Mouse (Mus musculus): Measurements from ENCODE around the gene S100z.

The S100z gene

DNA sequence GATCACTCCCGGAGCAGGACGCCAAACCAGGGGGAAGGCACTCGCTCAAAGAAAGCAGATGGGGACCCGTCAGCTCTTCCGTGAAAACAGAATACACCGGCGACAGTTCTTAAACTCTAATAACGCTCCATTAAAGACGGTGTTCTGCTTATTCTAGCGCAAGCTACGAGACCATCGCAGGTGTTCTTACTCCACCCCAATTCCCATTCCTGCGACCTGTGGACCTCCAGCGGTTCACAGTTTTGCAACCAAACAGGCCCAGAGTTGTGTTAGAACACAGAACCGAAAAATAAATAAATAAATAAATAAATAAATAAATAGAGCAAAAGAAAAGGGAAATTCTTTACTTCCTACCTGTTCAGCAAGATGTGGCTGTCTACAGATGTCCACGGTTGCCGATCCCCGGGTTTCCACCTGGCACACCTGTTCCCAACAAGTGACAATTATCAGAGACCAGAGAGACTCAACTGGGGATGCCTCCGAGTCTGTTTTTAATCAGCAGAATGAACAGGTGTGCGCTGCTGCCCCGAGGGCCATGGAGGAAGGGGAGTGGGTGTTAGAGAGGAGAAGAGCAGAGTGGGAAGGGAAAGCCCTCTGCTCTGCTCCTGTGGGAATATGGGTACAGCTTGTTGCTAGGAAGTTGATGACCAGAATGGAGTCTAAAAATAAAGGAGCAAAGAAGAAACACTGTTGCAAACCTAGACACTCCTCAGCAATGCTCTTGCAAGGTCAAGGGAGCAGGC is at the start of gene S100z:
TSS of gene S100z (minus strand) at position 51 of the 743 bp plus-strand sequence.
- in situ Hi-C loops (cut with MboI), result no loop called here

DNA sequence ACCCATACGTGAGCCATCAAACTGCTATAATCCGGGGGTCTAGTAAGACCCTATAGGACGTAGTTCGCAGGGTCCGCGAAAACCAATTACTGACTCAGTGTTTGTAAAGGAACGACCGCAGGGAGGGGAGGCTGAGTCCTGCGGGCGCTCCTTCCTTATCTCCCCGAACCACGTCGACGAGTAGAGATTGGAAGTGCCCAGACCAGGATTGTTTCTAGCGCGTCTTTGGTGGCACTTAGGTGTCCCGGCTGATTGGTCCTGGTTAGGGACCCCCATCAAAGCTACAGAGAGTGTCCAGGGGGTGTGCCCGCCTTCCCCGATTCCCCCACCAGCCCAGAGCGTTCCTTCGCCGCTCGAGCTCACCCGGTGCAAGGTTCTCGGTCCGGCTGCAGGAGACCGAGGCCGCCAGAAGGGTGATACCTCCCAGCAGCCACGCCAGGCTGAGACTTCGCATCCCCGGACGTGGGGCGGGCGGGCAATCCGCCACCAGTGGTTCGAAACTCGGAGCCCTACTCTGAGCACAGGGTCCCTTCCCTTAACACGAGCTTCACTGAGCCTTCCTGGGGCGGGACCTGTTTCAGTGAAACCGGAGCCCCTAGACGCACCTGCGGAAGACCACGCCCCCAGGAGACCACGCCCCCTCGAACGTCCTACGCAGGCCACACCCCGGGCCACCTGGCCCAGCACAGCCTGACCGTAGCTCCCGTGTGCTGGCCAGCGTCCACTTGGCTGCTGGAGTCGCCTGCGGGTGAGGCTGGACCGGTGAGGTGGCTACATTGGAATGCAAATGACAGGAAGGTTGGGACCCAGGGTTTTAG is 46.4 kb upstream of the S100z start, which contains the start of gene F2rl1:
TSS of gene F2rl1 (minus strand) at position 554 of the 818 bp plus-strand sequence.
- in situ Hi-C loops (cut with MboI), result no loop called here

DNA sequence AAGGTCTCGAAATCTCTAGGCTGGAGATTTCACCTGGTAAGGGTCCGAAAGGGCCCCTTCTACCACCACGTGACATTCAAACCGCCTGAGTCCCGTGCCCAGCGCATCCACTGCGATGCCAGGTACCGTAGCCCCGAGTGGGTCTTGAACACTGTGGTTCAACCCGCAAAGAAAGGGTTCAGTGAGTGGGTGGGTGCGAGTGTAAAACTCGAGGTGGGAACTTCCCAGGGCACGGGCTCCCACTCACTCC is 45.8 kb upstream of the S100z start:
- in situ Hi-C loops (cut with MboI), result no loop called here

DNA sequence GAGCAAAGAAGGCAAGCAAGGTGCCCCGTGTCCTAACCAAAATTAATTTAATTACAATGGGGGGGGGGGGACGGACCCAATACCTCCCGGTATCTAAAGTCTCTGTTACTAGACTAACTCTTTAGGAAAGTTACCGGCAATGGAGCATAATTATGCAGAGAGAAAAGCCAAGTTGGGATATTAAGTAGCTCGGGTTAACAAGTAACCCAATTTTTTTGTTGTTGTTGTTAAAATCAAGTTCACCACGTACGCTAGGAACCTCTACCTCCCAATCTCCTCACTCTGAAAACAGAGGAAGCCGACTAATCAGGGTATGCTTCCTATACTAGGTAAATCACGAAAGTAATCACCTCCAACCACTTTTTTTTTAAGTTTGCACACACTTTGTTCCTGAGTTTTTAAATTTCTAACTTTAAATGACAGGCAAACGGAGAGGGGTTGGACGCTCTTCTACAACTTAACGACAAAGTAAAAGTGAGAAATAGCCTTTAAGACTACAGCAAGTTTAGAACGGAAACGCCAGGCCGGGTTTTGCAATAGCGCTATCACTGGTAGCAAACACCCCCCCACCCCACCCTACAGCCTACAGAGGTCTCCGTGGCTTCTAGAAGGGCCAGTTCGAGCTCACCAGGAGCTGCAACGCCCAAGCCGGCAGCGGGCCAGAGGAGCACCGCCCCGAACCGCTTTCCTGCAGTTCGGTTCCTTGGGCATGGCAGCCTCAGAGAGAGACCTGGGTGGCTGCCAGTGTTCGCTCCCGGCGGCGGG is 45.3 kb upstream of the S100z start:
- in situ Hi-C loops (cut with MboI), result no loop called here

DNA sequence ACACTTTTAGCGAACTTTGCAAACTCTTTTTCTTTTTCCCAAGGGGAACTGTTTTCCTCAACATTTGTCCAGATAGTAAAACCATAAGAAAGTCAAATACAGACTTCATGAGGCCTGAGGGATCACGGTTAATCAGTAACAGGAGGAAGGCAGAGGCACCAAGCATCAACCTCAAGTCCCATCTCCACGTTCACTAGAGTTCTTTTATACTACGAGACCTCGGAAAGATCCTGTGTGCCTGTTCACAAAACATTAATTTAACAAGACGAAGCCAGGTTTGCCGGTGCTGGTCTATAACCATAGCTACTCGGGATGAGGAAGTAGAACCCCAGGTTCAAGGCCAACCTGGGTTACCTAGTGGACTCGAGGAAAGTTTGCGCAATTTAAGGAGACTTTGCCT is 43.7 kb upstream of the S100z start:
- in situ Hi-C loops (cut with MboI), result no loop called here

DNA sequence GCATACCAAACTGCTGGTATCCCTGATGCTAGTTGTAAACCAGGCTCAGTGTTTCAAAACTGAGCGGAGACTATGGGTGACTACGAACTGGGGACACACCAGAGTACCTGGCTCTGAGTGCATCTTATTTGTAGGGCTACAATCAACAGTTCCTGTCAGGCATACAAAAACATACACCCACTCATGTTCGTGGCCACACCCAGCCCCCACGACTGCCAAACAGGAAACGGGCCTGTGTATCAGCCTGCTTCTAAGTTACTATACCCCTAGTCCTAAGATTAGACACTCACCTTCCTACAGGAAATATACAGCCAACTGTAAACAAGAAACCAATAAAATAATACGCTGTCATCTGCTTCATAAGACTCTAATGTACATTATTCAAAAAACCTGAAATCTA is 42.5 kb upstream of the S100z start:
- in situ Hi-C loops (cut with MboI), result no loop called here

DNA sequence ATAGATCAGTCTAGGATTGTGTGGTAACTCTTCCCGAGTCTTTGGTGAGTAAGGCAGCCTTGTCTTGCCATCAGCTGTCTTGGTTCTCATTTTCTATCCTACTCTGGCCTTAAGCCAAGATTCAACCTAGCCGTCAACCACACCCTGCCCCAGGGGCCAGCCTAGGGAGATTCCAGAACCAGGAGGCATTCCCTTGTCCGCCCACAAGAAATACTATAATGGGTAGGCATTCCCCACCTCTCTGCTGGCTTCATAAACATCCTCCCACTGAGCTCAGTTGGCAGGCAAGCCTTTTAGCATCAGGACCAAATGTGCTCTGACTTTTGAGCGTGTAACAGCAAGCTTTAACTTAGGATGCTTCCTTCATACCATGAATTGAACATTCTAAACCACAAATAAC is 36.2 kb upstream of the S100z start:
- in situ Hi-C loops (cut with MboI), result no loop called here

DNA sequence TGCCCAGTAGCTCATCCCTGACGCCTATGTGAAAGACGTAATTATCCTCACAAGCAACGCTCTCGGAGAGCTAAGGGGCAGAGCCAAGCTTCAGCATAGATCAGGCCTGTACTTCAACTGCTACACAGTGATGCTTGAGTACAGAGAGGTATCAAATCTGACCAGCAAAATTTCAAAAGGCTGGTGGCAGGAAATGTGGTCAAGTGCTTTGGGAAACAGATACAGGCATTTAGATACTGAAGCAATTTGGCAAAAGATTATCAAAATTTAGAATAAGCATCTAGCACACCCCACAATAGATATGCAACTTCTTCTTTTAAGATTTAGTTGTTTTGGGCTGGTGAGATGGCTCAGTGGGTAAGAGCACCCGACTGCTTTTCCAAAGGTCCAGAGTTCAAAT is 31.5 kb upstream of the S100z start:
- in situ Hi-C loops (cut with MboI), result no loop called here

DNA sequence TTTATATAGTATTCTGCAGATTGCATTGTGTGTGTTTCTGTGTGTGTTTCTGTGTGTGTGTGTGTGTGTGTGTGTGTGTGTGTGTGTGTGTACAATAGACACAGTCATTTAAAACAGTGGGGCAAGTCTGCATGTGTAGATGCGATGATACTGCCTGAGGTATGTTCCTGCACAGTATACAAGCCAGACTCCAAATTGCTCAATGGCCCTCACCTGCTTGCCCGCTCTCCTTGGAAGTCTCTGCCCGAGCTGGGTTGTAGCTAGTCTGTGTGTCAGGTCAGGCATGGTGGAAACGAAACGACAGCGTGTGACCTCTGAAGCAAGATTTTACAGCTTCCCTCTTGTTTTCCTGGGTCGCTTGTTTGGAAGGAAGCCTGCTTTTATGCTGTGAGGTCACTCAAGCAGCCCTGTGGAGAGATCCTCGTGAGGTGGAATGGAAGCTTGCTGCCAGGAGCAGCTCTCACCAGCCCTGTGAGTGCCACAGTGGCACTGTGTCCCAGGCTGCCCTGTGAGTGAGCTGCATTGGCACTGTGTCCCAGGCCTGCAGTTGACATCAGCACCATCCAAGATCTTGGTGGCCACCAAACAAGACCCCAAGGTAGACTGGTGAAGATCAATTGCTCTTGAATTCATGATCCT is 24.9 kb upstream of the S100z start:
- in situ Hi-C loops (cut with MboI), result no loop called here

DNA sequence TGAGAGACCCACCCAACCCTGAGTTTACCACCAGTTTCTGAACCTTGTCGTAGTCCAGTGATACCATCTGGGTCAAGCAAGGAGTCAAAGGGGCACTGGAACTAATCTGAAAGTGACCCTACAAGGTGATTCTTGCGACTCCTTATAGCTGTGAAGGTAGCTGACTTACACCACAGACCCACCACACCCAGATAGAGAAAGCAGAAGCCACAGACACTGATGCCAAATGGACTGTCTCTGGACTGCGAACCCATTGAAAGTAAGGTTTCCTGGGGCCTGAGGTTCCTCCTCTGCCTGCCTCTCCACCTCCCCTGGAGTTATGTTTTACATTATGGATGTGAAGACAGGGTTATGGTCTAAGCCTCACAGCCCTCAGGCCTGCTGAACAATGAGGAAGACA is 18.1 kb upstream of the S100z start:
- in situ Hi-C loops (cut with MboI), result no loop called here

DNA sequence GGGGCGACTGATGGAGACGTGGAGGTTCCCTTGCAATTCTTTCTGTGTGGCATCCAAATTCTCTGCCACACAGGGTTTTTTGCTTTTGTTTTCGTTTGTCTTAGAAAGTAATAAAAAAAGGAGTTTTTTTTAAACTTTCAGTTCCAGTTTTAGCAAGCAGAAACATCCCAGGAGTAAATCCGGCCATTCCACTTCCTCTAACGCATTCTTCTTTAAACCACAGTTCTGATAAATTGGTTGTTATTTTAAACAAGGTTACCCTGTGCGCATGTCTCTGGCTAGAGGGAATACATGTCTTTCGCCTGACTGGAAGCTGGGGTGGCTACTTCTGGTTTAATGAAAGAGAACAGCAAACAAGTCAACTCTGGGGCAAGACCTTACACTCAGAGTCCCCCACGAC is 16.3 kb upstream of the S100z start:
- in situ Hi-C loops (cut with MboI), result no loop called here

DNA sequence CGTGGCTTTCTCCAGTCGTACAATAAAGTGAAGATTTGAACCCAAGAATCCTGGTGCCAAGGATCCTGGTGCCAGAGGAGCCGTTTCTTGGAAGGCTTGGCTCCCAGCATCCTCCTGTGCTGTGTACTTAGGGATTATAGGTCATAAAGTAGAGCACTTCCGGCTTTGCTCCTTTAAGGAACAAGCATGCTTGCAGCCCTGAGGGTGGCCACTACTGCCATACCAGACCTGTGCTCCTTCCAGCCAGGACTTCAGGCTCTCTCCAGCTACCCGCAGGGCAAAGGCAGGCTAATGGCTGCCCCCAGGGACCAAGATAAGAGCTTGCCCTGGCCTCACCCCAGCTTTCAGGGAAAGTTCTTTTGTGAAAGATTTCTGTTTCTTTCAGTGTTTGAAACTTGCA is 14.8 kb upstream of the S100z start:
- in situ Hi-C loops (cut with MboI), result no loop called here

DNA sequence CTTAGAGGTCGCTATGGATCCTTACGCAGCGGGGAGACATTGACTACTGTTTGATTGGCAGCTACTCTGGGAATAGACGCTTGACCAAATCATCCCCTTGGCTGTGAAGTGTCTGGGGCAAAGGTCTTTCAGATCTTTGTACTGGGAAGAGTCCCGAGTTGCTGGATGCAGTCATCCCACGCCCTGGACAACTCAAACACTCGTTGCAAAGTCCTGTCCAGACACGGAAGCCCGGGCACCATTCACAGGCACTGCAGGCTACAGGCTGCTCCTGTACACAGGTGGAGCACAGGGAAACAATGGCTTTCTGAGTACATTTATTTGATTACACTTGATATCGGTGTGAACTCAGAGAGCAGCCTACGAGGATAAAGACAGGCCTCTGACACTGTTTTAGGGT is 12.8 kb upstream of the S100z start:
- in situ Hi-C loops (cut with MboI), result no loop called here

DNA sequence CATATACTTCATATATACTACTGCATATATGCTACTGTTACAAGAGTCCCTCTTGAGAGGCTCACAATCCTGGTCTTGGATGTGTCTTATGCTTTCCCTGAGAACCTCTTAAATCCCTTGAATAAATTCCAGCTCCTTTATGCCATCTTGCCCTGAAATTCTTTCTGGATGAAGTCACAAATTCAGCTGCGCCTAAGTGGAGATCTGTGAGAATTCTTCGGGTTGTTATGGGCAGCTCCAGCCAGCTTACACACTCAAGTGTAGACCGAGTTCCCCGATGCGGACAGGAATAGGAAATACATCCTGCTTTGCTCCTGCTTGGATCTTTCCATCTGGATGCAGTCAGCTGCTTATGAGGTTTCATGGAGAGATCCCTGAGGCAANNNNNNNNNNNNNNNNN is 6.1 kb upstream of the S100z start:
- in situ Hi-C loops (cut with MboI), result loop anchor here (10.0 kb wide), 1 partner anchor 100 kb away; no protein-coding TSS in a partner anchor

DNA sequence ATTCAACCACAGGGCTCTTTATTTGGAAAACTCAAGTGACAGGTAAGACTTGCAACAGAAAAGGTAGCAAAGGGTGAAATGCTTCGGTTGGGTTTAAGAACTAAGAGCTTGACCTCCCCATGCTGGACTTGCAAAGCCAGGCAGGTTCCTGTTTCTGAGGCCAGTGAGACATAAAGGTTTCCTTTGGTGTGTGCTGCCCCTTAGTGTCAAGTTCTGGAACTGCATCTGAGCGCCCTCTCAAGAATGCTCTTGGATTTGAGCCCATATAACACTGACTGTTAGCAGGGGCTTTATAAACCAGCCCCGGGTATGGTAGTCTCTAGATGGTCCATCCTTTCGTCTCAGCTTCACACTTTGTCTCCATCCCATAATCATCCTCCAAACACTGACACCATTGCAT is 2.9 kb upstream of the S100z start:
- in situ Hi-C loops (cut with MboI), result loop anchor here (10.0 kb wide), 1 partner anchor 97 kb away; no protein-coding TSS in a partner anchor

DNA sequence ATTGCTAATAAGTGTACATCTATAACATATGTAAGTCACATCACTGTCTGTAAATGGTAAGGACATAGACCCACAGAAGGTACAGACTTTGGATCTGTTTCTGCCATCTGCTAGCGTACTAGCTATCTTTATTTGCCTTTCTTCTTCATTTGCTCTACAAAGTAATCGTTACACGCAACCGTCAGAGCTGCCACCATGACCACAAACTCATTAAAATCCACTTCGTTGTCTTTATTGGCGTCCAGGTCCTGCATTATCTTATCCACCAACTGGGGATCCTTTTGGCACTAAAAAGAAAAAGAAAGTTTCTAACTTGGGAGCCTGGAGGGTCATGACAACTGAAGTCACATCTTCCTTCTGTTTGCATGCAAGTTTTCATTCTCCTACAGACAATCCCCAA is 1.3 kb downstream of the S100z start:
- in situ Hi-C loops (cut with MboI), result no loop called here

DNA sequence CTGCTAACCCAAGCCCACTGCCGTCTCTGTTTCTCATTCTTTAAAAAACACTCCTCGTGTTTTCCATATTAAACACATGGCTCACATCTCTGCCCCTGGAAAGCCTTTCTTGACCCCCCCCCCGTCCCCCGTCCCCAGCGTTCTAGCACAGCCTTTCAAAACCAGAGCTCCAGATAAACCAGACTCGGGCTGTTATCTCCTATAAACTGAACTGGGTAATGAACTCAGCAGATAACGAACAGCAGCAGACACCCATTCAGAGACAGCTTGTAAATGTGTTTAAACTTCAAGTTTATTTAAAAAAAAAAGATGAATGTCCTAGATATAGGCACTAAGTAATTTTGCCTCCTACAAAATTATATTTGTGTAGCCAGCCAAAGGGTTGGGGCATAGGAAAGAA is 3.4 kb downstream of the S100z start:
- in situ Hi-C loops (cut with MboI), result no loop called here

DNA sequence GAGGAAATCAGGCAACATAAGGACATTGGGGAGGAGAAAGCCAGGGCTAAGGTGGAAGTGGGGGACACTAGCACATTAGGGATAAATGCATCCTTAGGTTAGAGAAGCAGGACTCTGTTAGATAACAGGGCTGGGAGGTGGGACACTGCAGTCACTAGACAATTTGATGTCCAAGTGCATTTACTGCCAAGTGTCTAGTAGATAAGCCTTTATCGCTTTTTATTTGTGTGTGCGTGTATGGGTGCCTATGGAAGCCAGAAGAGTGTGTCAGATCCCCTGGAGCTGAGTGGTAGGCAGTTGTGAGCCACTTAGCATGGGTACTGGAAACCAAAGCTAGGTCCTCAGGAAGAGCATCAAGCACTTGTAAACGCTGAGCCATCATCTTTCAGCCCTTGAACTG is 4.2 kb downstream of the S100z start:
- in situ Hi-C loops (cut with MboI), result no loop called here

DNA sequence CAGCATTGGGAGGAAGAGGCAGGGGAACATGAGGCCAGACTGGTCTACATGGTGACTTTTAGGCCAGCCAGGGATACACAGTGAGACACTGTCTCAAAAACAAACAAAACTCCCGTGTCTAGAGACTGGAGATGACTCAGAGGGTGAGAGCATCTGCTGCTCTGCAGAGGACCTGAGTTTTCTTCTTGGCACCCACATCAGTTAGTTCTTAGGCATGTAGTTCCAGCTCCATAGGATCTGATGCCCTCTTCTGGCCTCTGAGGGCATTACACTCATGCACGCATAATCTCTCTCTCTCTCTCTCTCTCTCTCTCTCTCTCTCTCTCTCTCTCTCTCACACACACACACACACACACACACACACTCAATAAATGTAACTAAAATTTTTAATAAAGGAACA is 7.6 kb downstream of the S100z start:
- in situ Hi-C loops (cut with MboI), result no loop called here

DNA sequence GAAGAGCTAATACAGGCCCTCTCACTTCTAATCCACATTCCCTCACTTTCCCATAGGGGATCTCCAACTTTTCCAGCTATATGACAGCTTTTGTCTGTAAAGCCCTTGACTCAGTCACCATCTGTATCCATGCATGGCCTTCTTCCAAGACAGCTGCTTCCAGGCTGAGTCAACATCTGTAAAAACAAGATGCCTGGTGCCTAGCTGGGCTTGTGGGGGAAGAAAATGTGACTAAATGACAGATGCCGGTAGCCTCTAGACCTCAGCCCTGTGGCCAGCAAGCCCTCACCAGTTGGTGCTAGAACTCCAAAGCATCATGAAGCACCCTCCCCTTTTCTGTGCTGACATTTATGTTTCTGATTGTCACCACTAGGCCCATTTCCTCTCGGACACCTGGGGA is 27.0 kb downstream of the S100z start:
- in situ Hi-C loops (cut with MboI), result no loop called here

DNA sequence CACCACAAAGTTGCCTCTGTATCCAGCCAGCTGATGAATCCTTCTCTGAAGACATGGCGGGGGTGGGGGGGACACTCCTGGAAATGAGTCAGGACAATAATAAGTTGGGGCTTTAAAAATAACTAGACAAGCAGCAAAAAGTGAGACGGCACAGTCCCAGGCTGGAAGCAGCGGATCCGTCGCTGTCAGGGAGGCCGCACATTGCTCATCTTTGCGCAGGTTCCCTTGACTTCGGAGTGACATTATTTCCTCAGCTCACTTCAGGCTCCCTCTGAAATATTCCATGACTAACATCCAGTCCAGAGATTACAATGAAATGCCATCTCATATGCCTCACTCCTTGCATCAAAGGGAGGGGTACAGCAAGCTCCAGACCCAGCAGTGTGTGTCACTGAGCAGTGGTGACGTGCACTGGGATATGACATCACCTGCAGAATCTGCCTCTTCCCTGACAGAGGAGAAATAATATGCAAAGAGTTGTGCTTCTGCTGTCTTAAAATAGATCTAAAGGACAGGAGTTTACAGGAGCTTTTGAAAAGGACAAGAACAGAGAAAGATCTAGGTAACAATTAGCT is 27.8 kb downstream of the S100z start:
- in situ Hi-C loops (cut with MboI), result no loop called here

DNA sequence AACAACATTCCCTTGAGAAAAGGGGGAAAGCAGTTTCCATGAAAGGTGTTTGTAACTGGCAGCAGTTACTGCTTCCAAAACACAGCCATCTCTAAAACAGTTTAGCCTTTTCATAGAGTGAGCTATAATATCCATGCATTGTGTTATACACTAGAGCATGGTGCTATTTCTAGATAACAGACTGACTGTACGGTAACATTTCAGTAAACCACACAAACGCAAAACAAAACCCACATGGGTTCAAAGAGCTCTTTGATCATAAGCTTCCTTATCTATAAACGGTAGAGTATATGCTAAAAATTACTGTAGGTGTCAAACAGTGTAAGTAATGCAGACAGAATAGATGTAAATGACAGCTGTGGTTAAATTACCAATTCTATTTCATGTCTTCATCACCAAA is 28.8 kb downstream of the S100z start:
- in situ Hi-C loops (cut with MboI), result no loop called here
